Mouse (Mus musculus): ENCODE measurements around the gene Csn1s2a.
"Not testable (repeated sequence)": the region's sequence is repeated elsewhere in the genome, so short reads cannot be mapped to it uniquely, and the experiment has no call there.

- TF ChIP-seq GATA1 (IDR thresholded peaks at IDR 0.05; ENCODE audit: borderline replicate concordance, low read length); FLI1 (IDR thresholded peaks at IDR 0.05; ENCODE audit: low read length): not testable (repeated sequence)
Measured at GRCm38 (mm10) chr5:87772151-87772550, 2.2 kb upstream of the Csn1s2a start.
